Mouse (Mus musculus) liver, postnatal 0 days (tissue): ENCODE results near the gene Cers1. TPM values are rescaled to one million over a fixed set of nuclear protein-coding genes. Genes with fewer than 3 reads are reported as not detected.

Source experiments
- ATAC-seq: fragments of 200-750 bp; cut with Nextera tagmentation; 2 replicates; pipeline ENCODE4 v1.8.0; 2017; ENCODE audit warnings: mild to moderate bottlenecking, moderate library complexity
- DNase-seq: peaks from one replicate; pipeline ENCODE4 v3.0.0-alpha.2; 2016
- H3K27ac ChIP-seq: fragments of 300-500 bp; sonication (generic); 2 replicates; pipeline ENCODE4 v1.5.1; 2014; ENCODE audit warnings: antibody characterized with exemption, moderate library complexity, mild to moderate bottlenecking, low read depth
- H3K27me3 ChIP-seq: fragments of 300-500 bp; sonication (generic); 2 replicates; pipeline ENCODE4 v1.6.1; 2014; ENCODE audit warnings: low read length, control low read depth, mixed read lengths; ENCODE audit not compliant: insufficient read depth
- H3K36me3 ChIP-seq: fragments of 300-500 bp; sonication (generic); replicated peaks from 2 replicates; pipeline ENCODE4 v1.6.1; 2014; ENCODE audit warnings: mild to moderate bottlenecking, control low read depth, low read length, moderate library complexity, mixed read lengths; ENCODE audit not compliant: insufficient read depth
- H3K4me1 ChIP-seq: fragments of 300-500 bp; sonication (generic); 2 replicates; pipeline ENCODE4 v1.6.1; 2014; ENCODE audit warnings: antibody characterized with exemption, mild to moderate bottlenecking, control low read depth; ENCODE audit not compliant: insufficient read depth
- H3K4me2 ChIP-seq: fragments of 300-500 bp; sonication (generic); 2 replicates; pipeline ENCODE4 v1.6.1; 2014; ENCODE audit warnings: low read depth, mild to moderate bottlenecking, low read length, moderate library complexity, mixed read lengths
- H3K4me3 ChIP-seq: fragments of 300-500 bp; sonication (generic); 2 replicates; pipeline ENCODE4 v1.5.1; 2014; ENCODE audit warnings: low read depth, low read length
- H3K9ac ChIP-seq: fragments of 300-500 bp; sonication (generic); replicated peaks from 2 replicates; pipeline ENCODE4 v1.6.1; 2014; ENCODE audit warnings: mild to moderate bottlenecking, moderate library complexity
- H3K9me3 ChIP-seq: fragments of 300-500 bp; sonication (generic); 2 replicates; pipeline ENCODE4 v1.6.1; 2016; ENCODE audit warnings: mild to moderate bottlenecking, control low read depth, low read length, mixed read lengths
- CTCF ChIP-seq: sonication (generic); IDR thresholded peaks from 2 replicates; pipeline ENCODE4 v1.5.1; 2016; ENCODE audit warnings: antibody characterized with exemption, low read depth
- EP300 ChIP-seq: IDR thresholded peaks from 2 replicates; pipeline ENCODE4 v1.6.1; 2016; ENCODE audit warnings: antibody characterized with exemption, low read depth, mild to moderate bottlenecking
- WGBS: fragments of 180-500 bp; shearing (Covaris S2); extraction: QIAGEN DNeasy Blood & Tissue Kit; methylation state at CpG from one replicate; pipeline ENCODE4 v1.1.7; 2014; ENCODE audit not compliant: insufficient replicate concordance; 5-methylcytosine and 5-hydroxymethylcytosine counted together
- polyA plus RNA-seq: library from polyadenylated mRNA; unstranded; fragments of >200 nt; fragmentation: Nextera tagmentation; extraction: Ambion mirVana; gene quantifications from 2 replicates; pipeline ENCODE4 v1.2.1, GENCODE M21; 2015

Cers1 gene
- polyA plus RNA-seq, 1 experiment from 2014 or later = not detected

GRCm38 (mm10) chr8:70343696-70344095 is 28.1 kb downstream of the Cers1 start:
- DNase-seq (peak; percentile 63), ATAC-seq (peak; percentile 43; the same call in 1 of the 2 replicates)
- no peak overlapping the region for H3K4me3 ChIP-seq
- TF ChIP-seq EP300 (no peak), CTCF (peak; percentile 69)
- no peaks in the 10 kb centered on the region for H3K27me3 ChIP-seq
- H3K36me3 ChIP-seq = peaks cover 77% of the 10 kb centered on the region
- 69% methylated on average over 6 of the region's 6 CpGs for WGBS
- no peak overlapping the region for H3K9ac ChIP-seq
- peaks cover 27% of the 10 kb centered on the region for H3K4me1 ChIP-seq
- no peak overlapping the region for H3K4me2 ChIP-seq
- H3K9me3 ChIP-seq = no peaks in the 10 kb centered on the region
- H3K27ac ChIP-seq = 0 out of 2 replicates have a peak overlapping the region, but pooled peaks have one; percentile 6

- Histone ChIP-seq H3K36me3 (peaks cover 77% of the 10 kb centered on the region), H3K27me3 (no peaks in the 10 kb centered on the region), H3K9ac (no peak overlapping the region), H3K4me2 (no peak overlapping the region), H3K4me1 (peaks cover 33% of the 10 kb centered on the region), H3K9me3 (no peaks in the 10 kb centered on the region), H3K4me3 (no peak overlapping the region), H3K27ac (0 out of 2 replicates have a peak overlapping the region, but pooled peaks have one; percentile 6)
- WGBS = 74% methylated on average over 2 of the region's 2 CpGs
- peak; percentile 29 for ATAC-seq
- no peak for DNase-seq
- TF ChIP-seq CTCF = no peak
- no peak for TF ChIP-seq EP300
These were observed 28.7 kb downstream of the Cers1 start for GRCm38 (mm10) chr8:70344279-70344678.

- Histone ChIP-seq H3K9ac (no peak overlapping the region), H3K36me3 (peaks cover 50% of the 10 kb centered on the region), H3K27ac (no peak overlapping the region)
These were observed 31.9 kb downstream of the Cers1 start for GRCm38 (mm10) chr8:70347443-70347842.

GRCm38 (mm10) chr8:70347860-70348420 is 32.4 kb downstream of the Cers1 start:
- Histone ChIP-seq H3K4me3 (no peak overlapping the region), H3K4me1 (peaks cover 56% of the 10 kb centered on the region), H3K9me3 (no peaks in the 10 kb centered on the region), H3K4me2 (no peak overlapping the region), H3K27ac (no peak overlapping the region), H3K27me3 (no peaks in the 10 kb centered on the region), H3K36me3 (peaks cover 45% of the 10 kb centered on the region), H3K9ac (no peak overlapping the region)
- 61% methylated on average over 1 of the region's 1 CpGs for WGBS
- no peak for ATAC-seq
- no peak for DNase-seq
- TF ChIP-seq CTCF = no peak
- no peak for TF ChIP-seq EP300

More at GRCm38 (mm10) chr8:70347443-70347842, 31.9 kb downstream of the Cers1 start:
- TF ChIP-seq CTCF (no peak), EP300 (no peak)
- H3K27me3 ChIP-seq = no peaks in the 10 kb centered on the region
- no peak overlapping the region for H3K4me2 ChIP-seq
- ATAC-seq (no peak), DNase-seq (no peak)
- peaks cover 56% of the 10 kb centered on the region for H3K4me1 ChIP-seq
- no peaks in the 10 kb centered on the region for H3K9me3 ChIP-seq
- 86% methylated on average over 4 of the region's 4 CpGs for WGBS
- no peak overlapping the region for H3K4me3 ChIP-seq

- peak overlapping the region; percentile 91 for H3K4me3 ChIP-seq
- ATAC-seq = no peak
- peak overlapping the region; percentile 98 for H3K27ac ChIP-seq
- peak overlapping the region; percentile 96 for H3K4me2 ChIP-seq
- H3K27me3 ChIP-seq = no peaks in the 10 kb centered on the region
- H3K9ac ChIP-seq = peak overlapping the region; percentile 100
- H3K4me1 ChIP-seq = peaks cover 71% of the 10 kb centered on the region
- no peak for DNase-seq
- peaks cover 29% of the 10 kb centered on the region for H3K36me3 ChIP-seq
- H3K9me3 ChIP-seq = no peaks in the 10 kb centered on the region
- 33% methylated on average over 15 of the region's 15 CpGs for WGBS
- TF ChIP-seq EP300 (no peak), CTCF (no peak)
These were observed 35.7 kb downstream of the Cers1 start for GRCm38 (mm10) chr8:70351035-70351999.

- Histone ChIP-seq H3K9me3 (no peaks in the 10 kb centered on the region), H3K27ac (peak overlapping the region; percentile 98), H3K27me3 (no peaks in the 10 kb centered on the region), H3K4me1 (peaks cover 73% of the 10 kb centered on the region), H3K4me2 (peak overlapping the region; percentile 96), H3K9ac (peak overlapping the region; percentile 100), H3K36me3 (peaks cover 26% of the 10 kb centered on the region), H3K4me3 (peak overlapping the region; percentile 91)
- WGBS = 23% methylated on average over 3 of the region's 3 CpGs
- DNase-seq = no peak
- TF ChIP-seq EP300 (no peak), CTCF (no peak)
- no peak for ATAC-seq
These were observed 36.4 kb downstream of the Cers1 start for GRCm38 (mm10) chr8:70352000-70352384.
